Mouse (Mus musculus): Measurements from ENCODE around the gene Nek1. TPM values are rescaled to one million over a fixed set of nuclear protein-coding genes. Genes with fewer than 3 reads are reported as not detected.

Nek1 gene
- polyA plus RNA-seq, 2 experiments = 2.6 to 6.7 TPM

- TF ChIP-seq EP300 (IDR thresholded peaks at IDR 0.05; ENCODE audit: low read depth) = no peak
- TF ChIP-seq CTCF (IDR thresholded peaks at IDR 0.05; ENCODE audit: low read depth) = no peak
- ATAC-seq (ENCODE audit: insufficient read depth) (no peak), DNase-seq (ENCODE audit: low read depth in 3 of 3, low spot score in 3 of 3) (no peak)
- H3K4me1 ChIP-seq (replicated peaks; ENCODE audit: control insufficient read depth in 2 of 2, insufficient read depth in 2 of 2, low read length in 1 of 2) = peaks cover 42 to 45% of the 10 kb centered on the region in 2 experiments
- no peaks in the 10 kb centered on the region for H3K27me3 ChIP-seq (ENCODE audit: control insufficient read depth, insufficient read depth, low read length)
- H3K4me2 ChIP-seq (ENCODE audit: low read depth) = no peak overlapping the region; the same call in 1 of the 2 replicates
- H3K27ac ChIP-seq = no peak overlapping the region; the same call in 1 of the 2 replicates
- no peaks in the 10 kb centered on the region for H3K36me3 ChIP-seq (replicated peaks; ENCODE audit: control insufficient read depth, insufficient read depth, low read depth)
- no peaks in the 10 kb centered on the region for H3K9me3 ChIP-seq (ENCODE audit: control insufficient read depth, low read length)
- no peak overlapping the region for H3K9ac ChIP-seq (replicated peaks)
- WGBS (ENCODE audit: insufficient replicate concordance) = 70% methylated on average over 4 of the region's 4 CpGs
- no peak overlapping the region for H3K4me3 ChIP-seq (ENCODE audit: insufficient read depth in 1 of 2, low read depth in 2 of 2, low read length in 2 of 2)
Measured at GRCm38 (mm10) chr8:60964518-60964917, 28.5 kb upstream of the Nek1 start.

GRCm38 (mm10) chr8:60965306-60965705 is 27.7 kb upstream of the Nek1 start:
- DNase-seq (ENCODE audit: low read depth in 3 of 3, low spot score in 3 of 3) (no peak), ATAC-seq (ENCODE audit: insufficient read depth) (no peak)
- no peaks in the 10 kb centered on the region for H3K27me3 ChIP-seq (ENCODE audit: control insufficient read depth, insufficient read depth, low read length)
- no peak overlapping the region; the same call in 1 of the 2 replicates for H3K9ac ChIP-seq (replicated peaks)
- TF ChIP-seq EP300 (IDR thresholded peaks at IDR 0.05; ENCODE audit: low read depth) (no peak), CTCF (IDR thresholded peaks at IDR 0.05; ENCODE audit: low read depth) (no peak)
- H3K36me3 ChIP-seq (replicated peaks; ENCODE audit: control insufficient read depth, insufficient read depth, low read depth) = no peaks in the 10 kb centered on the region
- no peak overlapping the region; the same call in 1 of the 2 replicates for H3K4me2 ChIP-seq (ENCODE audit: low read depth)
- H3K4me3 ChIP-seq (ENCODE audit: insufficient read depth in 1 of 2, low read depth in 2 of 2, low read length in 2 of 2) = no peak overlapping the region
- WGBS (ENCODE audit: insufficient replicate concordance) = 20% methylated on average over 6 of the region's 6 CpGs
- H3K27ac ChIP-seq = no peak overlapping the region
- H3K9me3 ChIP-seq (ENCODE audit: control insufficient read depth, low read length) = no peaks in the 10 kb centered on the region
- H3K4me1 ChIP-seq (replicated peaks; ENCODE audit: control insufficient read depth in 2 of 2, insufficient read depth in 2 of 2, low read length in 1 of 2) = peaks cover 48% of the 10 kb centered on the region in 2 experiments

- H3K4me3 ChIP-seq (ENCODE audit: insufficient read depth in 1 of 2, low read depth in 2 of 2, low read length in 2 of 2) = no peak overlapping the region
- WGBS (ENCODE audit: insufficient replicate concordance) = 48% methylated on average over 3 of the region's 3 CpGs
- no peak overlapping the region; the same call in 1 of the 2 replicates for H3K9ac ChIP-seq (replicated peaks)
- no peaks in the 10 kb centered on the region for H3K9me3 ChIP-seq (ENCODE audit: control insufficient read depth, low read length)
- H3K4me2 ChIP-seq (ENCODE audit: low read depth) = no peak overlapping the region; the same call in 1 of the 2 replicates
- ATAC-seq (ENCODE audit: insufficient read depth) (no peak), DNase-seq (ENCODE audit: low read depth in 3 of 3, low spot score in 3 of 3) (no peak)
- TF ChIP-seq CTCF (IDR thresholded peaks at IDR 0.05; ENCODE audit: low read depth) = no peak
- TF ChIP-seq EP300 (IDR thresholded peaks at IDR 0.05; ENCODE audit: low read depth) = no peak
- H3K27ac ChIP-seq = no peak overlapping the region
- peaks cover 48 to 49% of the 10 kb centered on the region in 2 experiments for H3K4me1 ChIP-seq (replicated peaks; ENCODE audit: control insufficient read depth in 2 of 2, insufficient read depth in 2 of 2, low read length in 1 of 2)
- H3K27me3 ChIP-seq (ENCODE audit: control insufficient read depth, insufficient read depth, low read length) = no peaks in the 10 kb centered on the region
- no peaks in the 10 kb centered on the region for H3K36me3 ChIP-seq (replicated peaks; ENCODE audit: control insufficient read depth, insufficient read depth, low read depth)
Measured at GRCm38 (mm10) chr8:60965741-60966140, 27.3 kb upstream of the Nek1 start.

- no peaks in the 10 kb centered on the region for H3K36me3 ChIP-seq (replicated peaks; ENCODE audit: control insufficient read depth, insufficient read depth, low read depth)
- peak overlapping the region; percentile 58 for H3K4me2 ChIP-seq (ENCODE audit: low read depth)
- H3K4me3 ChIP-seq (ENCODE audit: insufficient read depth in 1 of 2, low read depth in 2 of 2, low read length in 2 of 2) = no peak overlapping the region
- H3K27me3 ChIP-seq (ENCODE audit: control insufficient read depth, insufficient read depth, low read length) = no peaks in the 10 kb centered on the region
- H3K9ac ChIP-seq (replicated peaks) = peak overlapping the region; percentile 57
- 31% methylated on average over 2 of the region's 2 CpGs for WGBS (ENCODE audit: insufficient replicate concordance)
- H3K9me3 ChIP-seq (ENCODE audit: control insufficient read depth, low read length) = no peaks in the 10 kb centered on the region
- ATAC-seq (ENCODE audit: insufficient read depth) (peak; percentile 33; the same call in 1 of the 2 replicates), DNase-seq (ENCODE audit: low read depth in 3 of 3, low spot score in 3 of 3) (no peak)
- H3K4me1 ChIP-seq (replicated peaks; ENCODE audit: control insufficient read depth in 2 of 2, insufficient read depth in 2 of 2, low read length in 1 of 2) = peaks cover 65 to 74% of the 10 kb centered on the region in 2 experiments
- no peak for TF ChIP-seq EP300 (IDR thresholded peaks at IDR 0.05; ENCODE audit: low read depth)
- no peak for TF ChIP-seq CTCF (IDR thresholded peaks at IDR 0.05; ENCODE audit: low read depth)
- H3K27ac ChIP-seq = peak overlapping the region; percentile 64
Measured at GRCm38 (mm10) chr8:60969091-60969490, 23.9 kb upstream of the Nek1 start.

GRCm38 (mm10) chr8:60971808-60972207 is 21.2 kb upstream of the Nek1 start:
- H3K36me3 ChIP-seq (replicated peaks; ENCODE audit: control insufficient read depth, insufficient read depth, low read depth) = no peaks in the 10 kb centered on the region
- TF ChIP-seq CTCF (IDR thresholded peaks at IDR 0.05; ENCODE audit: low read depth) (no peak), EP300 (IDR thresholded peaks at IDR 0.05; ENCODE audit: low read depth) (no peak)
- H3K9me3 ChIP-seq (ENCODE audit: control insufficient read depth, low read length) = no peaks in the 10 kb centered on the region
- 73% methylated on average over 4 of the region's 4 CpGs for WGBS (ENCODE audit: insufficient replicate concordance)
- H3K9ac ChIP-seq (replicated peaks) = peak overlapping the region; percentile 24; the same call in 1 of the 2 replicates
- peaks cover 67 to 70% of the 10 kb centered on the region in 2 experiments for H3K4me1 ChIP-seq (replicated peaks; ENCODE audit: control insufficient read depth in 2 of 2, insufficient read depth in 2 of 2, low read length in 1 of 2)
- no peaks in the 10 kb centered on the region for H3K27me3 ChIP-seq (ENCODE audit: control insufficient read depth, insufficient read depth, low read length)
- H3K4me2 ChIP-seq (ENCODE audit: low read depth) = peak overlapping the region; percentile 73
- H3K27ac ChIP-seq = peak overlapping the region; percentile 87
- ATAC-seq (ENCODE audit: insufficient read depth) (no peak), DNase-seq (ENCODE audit: low read depth in 3 of 3, low spot score in 3 of 3) (no peak)
- no peak overlapping the region for H3K4me3 ChIP-seq (ENCODE audit: insufficient read depth in 1 of 2, low read depth in 2 of 2, low read length in 2 of 2)
